In the genomic region with DNA sequence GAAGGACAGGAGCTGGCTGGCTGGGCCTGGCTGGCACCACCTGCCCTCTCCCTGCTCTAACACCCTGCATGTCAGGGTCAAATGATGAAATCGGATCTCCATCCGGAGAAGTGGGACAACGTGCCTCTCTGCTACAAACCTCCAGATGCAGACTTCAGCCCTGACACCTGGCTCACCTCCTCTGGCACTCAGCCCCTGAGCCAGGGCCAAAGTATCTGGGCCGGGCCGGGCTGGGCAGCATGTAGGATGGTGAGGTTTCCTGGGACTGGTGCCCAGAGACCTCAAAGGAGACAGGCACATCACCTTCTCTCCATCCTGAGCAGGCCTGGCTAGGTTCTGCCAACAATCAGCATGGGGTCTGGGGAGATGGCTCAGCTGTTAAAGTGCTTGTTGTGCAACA, we compare ENCODE assay signal across 19 mouse cellular contexts.
A peak's percentile ranks its signal among the peaks of the same experiment; 100 is the strongest.
DNase-seq lines count a peak whose midpoint lies in the region; ATAC-seq lines count a peak whose summit lies in the region.
"Had no signal": no experiment of that assay in that cellular context is flagged by ENCODE, and none has a peak within 500 bp of the region (broad histone marks: within the 10 kb centered on the region; RNA-seq: fewer than 3 reads in every experiment).

No protein-coding gene starts in this region.

- H3K27ac ChIP-seq in kidney, embryonic 14.5 days (ENCODE audit: low read depth, low read length) = no peak overlapping the region
- H3K27ac ChIP-seq: hindbrain, embryonic 13.5 days; limb, embryonic 10.5 days; liver, embryonic 14.5 days; stomach, postnatal 0 days had no signal

- no peak overlapping the region for H3K4me3 ChIP-seq in kidney, embryonic 14.5 days (ENCODE audit: low read length)
- H3K4me3 ChIP-seq: erythroblast, embryonic 14.5 days; hindbrain, embryonic 13.5 days; limb, embryonic 10.5 days had no signal

- peaks cover 7% of the 10 kb centered on the region; the same call in 1 of the 2 replicates for H3K9me3 ChIP-seq in kidney, embryonic 14.5 days (ENCODE audit: control insufficient read depth, low read length)
- H3K9me3 ChIP-seq: limb, embryonic 10.5 days had no signal

- no peaks in the 10 kb centered on the region for H3K27me3 ChIP-seq in kidney, embryonic 14.5 days (ENCODE audit: control insufficient read depth, insufficient read depth, low read length)
- H3K27me3 ChIP-seq: hindbrain, embryonic 13.5 days had no signal

- no peak for ATAC-seq in kidney, embryonic 14.5 days (ENCODE audit: low FRiP score, low TSS enrichment)
- ATAC-seq: intestine, embryonic 16.5 days had no signal

- DNase-seq in cerebellum, adult 9-11 months = peak; percentile 17
- no peak for DNase-seq in cerebellum, adult 8-10 months
- DNase-seq in kidney, adult 9 months = peak; percentile 58
- DNase-seq in cerebellum, postnatal 36 days = peak; percentile 10 to 19
- DNase-seq in kidney, postnatal 25 days = peak; percentile 44 to 80
- no peak for DNase-seq in testis, postnatal 14 days (ENCODE audit: low spot score)
- DNase-seq: adrenal gland, postnatal 10 days; B cell, adult 2 months; midbrain, embryonic 14.5 days; retina, postnatal 1 day; spleen, adult 18-20 months; thymus, postnatal 36 days had no signal

- H3K4me1 ChIP-seq in kidney, embryonic 14.5 days (ENCODE audit: control insufficient read depth, insufficient read depth, low read length) = no peaks in the 10 kb centered on the region
- H3K4me1 ChIP-seq: hindbrain, embryonic 13.5 days; limb, embryonic 10.5 days had no signal

- WGBS in kidney, embryonic 14.5 days = 80% methylated on average over 5 of the region's 5 CpGs

- H3K9ac ChIP-seq in kidney, embryonic 14.5 days (ENCODE audit: low read depth, low read length) = no peak overlapping the region
- H3K9ac ChIP-seq: hindbrain, embryonic 13.5 days; liver, embryonic 14.5 days had no signal

- H3K36me3 ChIP-seq in kidney, embryonic 14.5 days (ENCODE audit: control insufficient read depth, insufficient read depth, low read length) = no peaks in the 10 kb centered on the region
- H3K36me3 ChIP-seq: hindbrain, embryonic 13.5 days; limb, embryonic 10.5 days had no signal

- H3K4me2 ChIP-seq in kidney, embryonic 14.5 days (replicated peaks; ENCODE audit: low read depth, low read length) = no peak overlapping the region
- H3K4me2 ChIP-seq: hindbrain, embryonic 13.5 days had no signal

Comparison
In these comparisons a context has a peak if more than half of its experiments do, and no peak if none do; other contexts are left out.
1. DNase-seq: peak in cerebellum, adult 9-11 months (single experiment), kidney, adult 9 months (single experiment), cerebellum, postnatal 36 days (2 of 2) and kidney, postnatal 25 days (2 of 2); none in cerebellum, adult 8-10 months (single experiment) and testis, postnatal 14 days (single experiment).